Mouse (Mus musculus) fat pad, adult 2 months (tissue): ENCODE results near the gene Col1a2.

Experiments
- DNase-seq: peaks from one replicate; pipeline ENCODE4 v3.0.0-alpha.2; 2011; ENCODE audit warnings: low read depth, low spot score; ENCODE audit errors: extremely low read depth

Gene Col1a2

DNA sequence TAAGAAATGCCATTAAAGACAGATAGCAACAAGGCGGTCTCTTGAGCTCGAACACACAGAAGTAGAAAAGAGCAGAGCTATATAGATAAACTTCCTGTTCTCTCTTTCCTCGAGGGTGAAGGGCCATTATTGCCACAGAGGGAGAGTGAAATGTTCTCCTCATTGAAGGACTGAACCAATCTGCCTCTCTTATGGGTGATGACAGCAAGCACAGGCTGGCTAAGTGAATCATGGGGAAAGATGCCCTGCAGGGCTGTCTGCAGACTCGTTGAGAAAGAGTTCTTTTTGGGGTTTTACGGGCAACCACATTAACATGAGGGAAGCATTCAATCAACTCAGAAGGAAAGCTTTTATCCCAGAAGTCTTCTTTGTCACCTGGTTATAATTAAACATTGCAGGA is 75.0 kb downstream of the Col1a2 start:
- DNase-seq = no peak

DNA sequence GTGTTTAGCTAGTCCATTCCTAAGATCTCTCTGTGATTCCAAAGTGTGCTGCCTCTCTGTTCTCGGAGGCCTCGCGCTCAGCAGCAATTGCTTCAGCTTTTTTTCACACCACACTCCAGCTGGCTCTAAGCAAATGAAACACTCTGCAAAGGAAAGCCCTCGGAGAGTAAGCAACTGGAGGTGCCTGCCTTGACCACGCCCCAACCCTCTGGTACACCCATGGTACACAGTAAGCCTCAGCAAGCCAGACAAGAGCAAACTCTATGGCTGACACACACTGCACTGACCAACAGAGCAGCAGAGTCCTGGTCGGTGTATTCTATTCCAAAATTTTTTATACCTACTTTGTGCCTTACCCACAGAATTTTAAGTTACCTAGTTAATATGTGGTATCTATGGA is 78.9 kb downstream of the Col1a2 start:
- DNase-seq = no peak

DNA sequence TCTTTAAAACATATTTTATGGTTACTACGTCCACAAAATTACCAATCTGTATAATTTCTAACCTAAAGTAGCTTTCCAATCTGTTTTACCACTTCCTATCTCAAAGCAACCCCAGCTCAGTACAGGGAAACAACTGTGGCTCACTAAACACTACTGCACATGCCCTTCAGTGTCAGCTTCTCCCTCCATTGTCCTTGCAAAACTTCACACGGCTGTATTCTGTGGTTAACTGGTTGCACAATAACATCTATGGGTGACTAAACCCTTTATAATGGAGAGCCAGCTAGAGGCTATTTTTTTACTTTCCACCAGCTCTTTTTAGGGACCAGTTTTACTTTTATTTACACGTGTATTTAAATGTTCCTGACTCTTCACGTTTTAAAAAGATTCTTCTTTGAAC is 83.3 kb downstream of the Col1a2 start:
- DNase-seq = no peak

DNA sequence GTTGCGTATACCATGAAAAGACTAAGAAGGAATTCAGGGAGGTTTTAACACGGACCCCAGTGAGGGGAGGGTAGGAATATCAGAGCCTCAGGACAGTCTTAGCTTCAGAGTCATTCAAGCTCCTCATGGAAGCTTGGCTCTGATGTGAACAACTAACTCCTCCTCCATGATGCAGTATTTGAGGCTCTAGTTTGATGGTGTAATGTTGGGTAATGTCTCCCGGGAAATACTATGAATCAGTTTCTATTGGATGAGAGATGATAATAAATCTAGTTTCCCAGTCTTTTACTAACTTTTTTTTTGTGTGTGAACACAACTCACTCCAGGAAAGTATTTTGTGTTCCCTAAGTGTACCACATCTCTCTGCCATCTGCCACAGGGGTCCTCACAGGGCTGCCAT is 84.1 kb downstream of the Col1a2 start:
- DNase-seq = no peak

DNA sequence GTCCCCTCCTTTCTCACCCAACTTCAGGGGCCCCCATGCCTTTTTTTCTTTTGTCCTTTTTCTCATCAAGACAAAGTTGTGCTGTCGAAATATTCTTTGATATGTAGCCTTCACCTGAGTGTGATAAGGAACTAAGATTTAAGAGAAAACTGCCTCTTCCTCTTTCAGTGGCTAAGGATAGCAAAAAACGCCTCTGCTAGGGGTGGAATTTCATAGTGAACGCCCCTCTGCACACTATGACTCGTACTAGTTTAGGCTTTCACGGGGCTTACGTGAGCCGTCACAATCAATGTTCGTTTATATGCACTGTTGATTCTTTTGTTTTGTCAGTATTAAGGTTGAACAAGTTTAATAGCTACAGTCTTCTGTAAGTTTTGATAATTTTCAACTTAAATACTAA is 85.5 kb downstream of the Col1a2 start:
- DNase-seq = no peak
